8 mouse cellular contexts compared by ENCODE assay signal in the genomic region with DNA sequence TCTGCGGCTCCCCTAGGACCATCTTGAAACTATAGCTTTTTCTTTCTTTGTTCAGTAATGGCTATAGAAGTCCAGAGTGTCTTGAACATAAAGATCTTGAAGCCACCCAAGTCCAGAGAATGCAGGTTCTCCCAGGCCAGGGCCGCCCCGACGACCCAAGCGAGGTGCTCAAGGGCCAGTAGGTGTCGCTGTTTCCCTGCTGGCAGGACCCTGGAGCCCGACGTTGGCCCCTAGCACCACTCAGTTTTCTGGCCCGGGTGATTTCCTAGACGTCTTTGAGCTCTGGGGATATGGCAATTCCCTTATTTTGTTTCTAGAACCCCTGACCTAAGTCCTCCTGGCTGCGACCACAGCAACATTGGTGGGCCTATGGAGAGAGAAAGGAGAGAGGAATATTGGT.
DNase-seq lines count a peak whose midpoint lies in the region; ATAC-seq and TF ChIP-seq lines count a peak whose summit lies in the region.

No protein-coding gene starts in this region.

- peak; percentile 16 for DNase-seq in heart, postnatal 0 days (ENCODE audit: low spot score)
- DNase-seq in heart, postnatal 25 days (ENCODE audit: low spot score) = no peak
- DNase-seq in Muller cell, postnatal 12 days (ENCODE audit: inconsistent ontology term) = peak; percentile 88
- DNase-seq in cerebellum, postnatal 36 days = peak; percentile 91
- peak; percentile 87 for DNase-seq in limb, embryonic 10.5 days (ENCODE audit: low spot score)

- peaks cover 9% of the 10 kb centered on the region; the same call in 1 of the 2 replicates for H3K4me1 ChIP-seq in heart, postnatal 0 days (ENCODE audit: control insufficient read depth, insufficient read depth)
- H3K4me1 ChIP-seq in hindbrain, embryonic 12.5 days = no peaks in the 10 kb centered on the region
- H3K4me1 ChIP-seq in limb, embryonic 10.5 days = peaks cover 22% of the 10 kb centered on the region
- H3K4me1 ChIP-seq in neural tube, embryonic 12.5 days = no peaks in the 10 kb centered on the region

- no peaks in the 10 kb centered on the region for H3K36me3 ChIP-seq in heart, postnatal 0 days (replicated peaks; ENCODE audit: control insufficient read depth, insufficient read depth, low read length)
- no peaks in the 10 kb centered on the region for H3K36me3 ChIP-seq in hindbrain, embryonic 12.5 days
- no peaks in the 10 kb centered on the region for H3K36me3 ChIP-seq in limb, embryonic 10.5 days
- H3K36me3 ChIP-seq in neural tube, embryonic 12.5 days = peaks cover 2% of the 10 kb centered on the region; the same call in 1 of the 2 replicates

- intact Hi-C loops in heart, postnatal 25 days (cut with DNase I) = no loop called here

- no peak overlapping the region for H3K4me2 ChIP-seq in heart, postnatal 0 days (ENCODE audit: low read depth, low read length)
- peak overlapping the region; percentile 69 for H3K4me2 ChIP-seq in hindbrain, embryonic 12.5 days (replicated peaks)
- peak overlapping the region; percentile 72 for H3K4me2 ChIP-seq in neural tube, embryonic 12.5 days (replicated peaks)

- TF ChIP-seq EP300 in heart, postnatal 0 days (IDR thresholded peaks at IDR 0.05; ENCODE audit: low read depth) = no peak

- peak; percentile 57 for TF ChIP-seq CTCF in heart, postnatal 0 days (IDR thresholded peaks at IDR 0.05; ENCODE audit: low read depth)

- ATAC-seq in heart, postnatal 0 days (ENCODE audit: insufficient read depth, low read depth) = peak; percentile 49; the same call in 1 of the 2 replicates
- 0 out of 2 replicates have a peak, but pooled peaks have one; percentile 24 for ATAC-seq in hindbrain, embryonic 12.5 days (ENCODE audit: low FRiP score)
- ATAC-seq in neural tube, embryonic 12.5 days (ENCODE audit: low FRiP score, low read depth) = peak; percentile 27
- ATAC-seq in inflammation-experienced regulatory T-cells, adult 6 months = no peak

- peaks cover 98% of the 10 kb centered on the region for H3K27me3 ChIP-seq in heart, postnatal 0 days (ENCODE audit: control insufficient read depth, insufficient read depth, low read length)
- peaks cover 27% of the 10 kb centered on the region; the same call in 1 of the 2 replicates for H3K27me3 ChIP-seq in hindbrain, embryonic 12.5 days
- H3K27me3 ChIP-seq in limb, embryonic 10.5 days (ENCODE audit: low read depth, poor library complexity, severe bottlenecking) = peaks cover 99% of the 10 kb centered on the region
- H3K27me3 ChIP-seq in neural tube, embryonic 12.5 days (replicated peaks) = peaks cover 4% of the 10 kb centered on the region; the same call in 1 of the 2 replicates

- H3K9me3 ChIP-seq in heart, postnatal 0 days (replicated peaks; ENCODE audit: control insufficient read depth, low read length) = 0 out of 2 replicates have a peak, but pooled peaks cover 3% of the 10 kb centered on the region
- H3K9me3 ChIP-seq in hindbrain, embryonic 12.5 days (replicated peaks) = no peaks in the 10 kb centered on the region
- H3K9me3 ChIP-seq in limb, embryonic 10.5 days (replicated peaks) = no peaks in the 10 kb centered on the region
- no peaks in the 10 kb centered on the region for H3K9me3 ChIP-seq in neural tube, embryonic 12.5 days

- no peak overlapping the region for H3K4me3 ChIP-seq in heart, postnatal 0 days (ENCODE audit: low read depth, low read length)
- H3K4me3 ChIP-seq in hindbrain, embryonic 12.5 days = peak overlapping the region; percentile 84
- H3K4me3 ChIP-seq in limb, embryonic 10.5 days = no peak overlapping the region
- H3K4me3 ChIP-seq in neural tube, embryonic 12.5 days = peak overlapping the region; percentile 90

- 1% methylated on average over 11 of the region's 11 CpGs for WGBS in heart, postnatal 0 days
- WGBS in hindbrain, embryonic 12.5 days = under 1% methylated on average over 11 of the region's 11 CpGs
- under 1% methylated on average over 11 of the region's 11 CpGs for WGBS in limb, embryonic 10.5 days
- WGBS in neural tube, embryonic 12.5 days = 2% methylated on average over 11 of the region's 11 CpGs

- no peak overlapping the region for H3K27ac ChIP-seq in heart, postnatal 0 days (ENCODE audit: low read depth)
- H3K27ac ChIP-seq in hindbrain, embryonic 12.5 days = peak overlapping the region; percentile 100
- no peak overlapping the region for H3K27ac ChIP-seq in limb, embryonic 10.5 days
- peak overlapping the region; percentile 100 for H3K27ac ChIP-seq in neural tube, embryonic 12.5 days

- no peak overlapping the region for H3K9ac ChIP-seq in heart, postnatal 0 days (replicated peaks; ENCODE audit: low read depth, low read length)
- H3K9ac ChIP-seq in hindbrain, embryonic 12.5 days = peak overlapping the region; percentile 100
- H3K9ac ChIP-seq in neural tube, embryonic 12.5 days = peak overlapping the region; percentile 100

Comparison
In these comparisons a context has a peak if more than half of its experiments do, and no peak if none do; other contexts are left out.
1. H3K27ac ChIP-seq: peak in hindbrain, embryonic 12.5 days (single experiment) and neural tube, embryonic 12.5 days (single experiment); none in heart, postnatal 0 days (single experiment) and limb, embryonic 10.5 days (single experiment).
2. H3K4me3 ChIP-seq: peak in hindbrain, embryonic 12.5 days (single experiment) and neural tube, embryonic 12.5 days (single experiment); none in heart, postnatal 0 days (single experiment) and limb, embryonic 10.5 days (single experiment).